Mouse (Mus musculus) heart, postnatal 0 days (tissue): ENCODE measurements around the gene Gm5868. TPM values are rescaled to one million over a fixed set of nuclear protein-coding genes. Genes with fewer than 3 reads are reported as not detected.

ENCODE experiments used
- ATAC-seq: fragments of 200-750 bp; cut with Nextera tagmentation; 2 replicates; pipeline ENCODE4 v1.8.0; 2017; ENCODE audit warnings: low read depth, moderate number of reproducible peaks, moderate library complexity; ENCODE audit not compliant: insufficient read depth
- DNase-seq: peaks from one replicate; pipeline ENCODE4 v3.0.0-alpha.2; 2016; ENCODE audit warnings: low spot score
- H3K27ac ChIP-seq: fragments of 300-500 bp; sonication (generic); 2 replicates; pipeline ENCODE4 v1.5.1; 2014; ENCODE audit warnings: low read depth, mild to moderate bottlenecking
- H3K27me3 ChIP-seq: fragments of 300-500 bp; sonication (generic); 2 replicates; pipeline ENCODE4 v1.6.1; 2014; ENCODE audit warnings: low read length, mixed read lengths; ENCODE audit not compliant: control insufficient read depth, insufficient read depth
- H3K36me3 ChIP-seq: fragments of 300-500 bp; sonication (generic); replicated peaks from 2 replicates; pipeline ENCODE4 v1.6.1; 2014; ENCODE audit warnings: low read length, mixed read lengths; ENCODE audit not compliant: control insufficient read depth, insufficient read depth
- H3K4me1 ChIP-seq: fragments of 300-500 bp; sonication (generic); 2 replicates; pipeline ENCODE4 v1.6.1; 2014; ENCODE audit warnings: antibody characterized with exemption; ENCODE audit not compliant: control insufficient read depth, insufficient read depth
- H3K4me2 ChIP-seq: fragments of 300-500 bp; sonication (generic); 2 replicates; pipeline ENCODE4 v1.6.1; 2014; ENCODE audit warnings: low read depth, mild to moderate bottlenecking, low read length, moderate library complexity
- H3K4me3 ChIP-seq: fragments of 300-500 bp; sonication (generic); 2 replicates; pipeline ENCODE4 v1.5.1; 2014; ENCODE audit warnings: low read depth, low read length
- H3K9ac ChIP-seq: fragments of 300-500 bp; sonication (generic); replicated peaks from 2 replicates; pipeline ENCODE4 v1.6.1; 2014; ENCODE audit warnings: low read depth, low read length, mixed read lengths
- H3K9me3 ChIP-seq: fragments of 300-500 bp; sonication (generic); replicated peaks from 2 replicates; pipeline ENCODE4 v1.6.1; 2016; ENCODE audit warnings: low read length; ENCODE audit not compliant: control insufficient read depth
- CTCF ChIP-seq: IDR thresholded peaks from 2 replicates; pipeline ENCODE4 v1.5.1; 2016; ENCODE audit warnings: antibody characterized with exemption, control low read depth, low read depth
- EP300 ChIP-seq: IDR thresholded peaks from 2 replicates; pipeline ENCODE4 v1.6.1; 2016; ENCODE audit warnings: antibody characterized with exemption, low read depth
- WGBS: fragments of 180-500 bp; shearing (Covaris S2); extraction: QIAGEN DNeasy Blood & Tissue Kit; methylation state at CpG from one replicate; pipeline ENCODE4 v1.1.7; 2014; 5-methylcytosine and 5-hydroxymethylcytosine counted together
- polyA plus RNA-seq: library from polyadenylated mRNA; unstranded; fragments of >200 nt; fragmentation: Nextera tagmentation; extraction: Ambion mirVana; gene quantifications from 2 replicates; pipeline ENCODE4 v1.2.1, GENCODE M21; 2015
- total RNA-seq: library from RNA; depleted of rRNA; stranded (reverse); fragments of >200 nt; gene quantifications from 2 replicates; pipeline ENCODE4 v1.2.3, GENCODE M21; 2014; ENCODE audit warnings: low replicate concordance; rRNA removed

Gm5868 gene
- total and polyA plus RNA-seq, 2 experiments from 2014 or later = not detected

DNA sequence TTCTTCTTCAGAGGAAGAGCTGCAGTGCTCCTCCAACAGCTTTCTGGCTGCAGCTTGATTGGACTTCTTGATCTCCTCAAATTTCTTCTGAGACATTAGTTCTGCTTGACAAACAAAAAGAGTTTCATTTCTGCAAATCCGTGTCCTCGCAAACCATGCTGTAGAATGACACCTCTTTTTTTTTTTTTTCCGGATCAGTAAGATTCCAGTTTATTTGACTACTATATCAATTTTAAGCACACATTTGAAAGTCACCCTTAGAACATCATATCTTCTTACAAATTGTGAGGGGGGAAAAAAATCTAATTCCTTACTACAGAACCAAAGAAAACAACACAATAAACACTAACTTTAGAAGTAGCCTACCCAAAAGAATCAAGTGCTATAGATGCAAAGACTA, 31.1 kb downstream of the Gm5868 start:
- no peak for TF ChIP-seq EP300
- no peak for TF ChIP-seq CTCF
- Histone ChIP-seq H3K9ac (no peak overlapping the region), H3K4me1 (peaks cover 10% of the 10 kb centered on the region; the same call in 1 of the 2 replicates), H3K27me3 (no peaks in the 10 kb centered on the region), H3K9me3 (no peaks in the 10 kb centered on the region), H3K4me2 (no peak overlapping the region), H3K4me3 (no peak overlapping the region), H3K27ac (no peak overlapping the region), H3K36me3 (peaks cover 22% of the 10 kb centered on the region)
- 94% methylated on average over 3 of the region's 3 CpGs for WGBS
- DNase-seq = no peak
- no peak for ATAC-seq

DNA sequence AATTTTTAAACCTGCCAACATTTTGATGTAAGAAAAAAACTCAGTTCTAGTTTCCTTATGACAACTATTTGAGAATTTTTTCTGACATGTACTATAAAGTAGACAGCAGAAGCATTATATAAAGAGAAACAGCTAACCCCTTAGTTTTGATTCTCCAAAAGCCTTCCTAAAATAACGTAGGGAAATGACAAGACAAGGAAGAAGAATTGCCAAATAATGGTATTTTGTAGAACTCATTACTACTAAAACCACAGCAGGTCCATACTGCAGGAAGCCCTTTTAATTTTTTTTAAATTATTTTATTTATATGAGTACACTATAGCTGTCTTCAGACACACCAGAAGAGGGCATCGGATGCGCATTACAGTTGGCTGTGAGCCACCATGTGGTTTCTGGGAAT, 36.1 kb downstream of the Gm5868 start:
- no peak overlapping the region for H3K4me2 ChIP-seq
- peaks cover 33% of the 10 kb centered on the region for H3K36me3 ChIP-seq
- no peak for DNase-seq
- H3K9ac ChIP-seq = no peak overlapping the region
- no peak overlapping the region for H3K27ac ChIP-seq
- no peaks in the 10 kb centered on the region for H3K27me3 ChIP-seq
- H3K9me3 ChIP-seq = no peaks in the 10 kb centered on the region
- no peaks in the 10 kb centered on the region for H3K4me1 ChIP-seq
- H3K4me3 ChIP-seq = no peak overlapping the region
- TF ChIP-seq CTCF = no peak
- no peak for TF ChIP-seq EP300
- no peak for ATAC-seq
- 87% methylated on average over 3 of the region's 3 CpGs for WGBS

Other genes with a start within 250 kb of the Gm5868 start
- 64.5 and 102 TPM in 2 replicates for gene Corin, start 83.1 kb downstream of the Gm5868 start, total RNA-seq
- 36.1 and 36.8 TPM in 2 replicates for gene Corin, start 83.1 kb downstream of the Gm5868 start, polyA plus RNA-seq
- 6.3 and 8.4 TPM in 2 replicates for gene Nfxl1, start 27.9 kb downstream of the Gm5868 start, total RNA-seq
- gene Nfxl1, start 27.9 kb downstream of the Gm5868 start, polyA plus RNA-seq = 4.3 and 4.9 TPM in 2 replicates
- not detected in 2 replicates for gene Zar1, start 6.3 kb downstream of the Gm5868 start, total RNA-seq
- not detected in 2 replicates for gene Zar1, start 6.3 kb downstream of the Gm5868 start, polyA plus RNA-seq
- gene Cnga1, start 56.7 kb upstream of the Gm5868 start, total RNA-seq = not detected in 2 replicates
- not detected in 2 replicates for gene Cnga1, start 56.7 kb upstream of the Gm5868 start, polyA plus RNA-seq
- gene Nipal1, start 60.2 kb upstream of the Gm5868 start, total RNA-seq = 0.46 TPM in 1 of 2 replicates, not detected in the other
- 0.08 TPM in 1 of 2 replicates, not detected in the other for gene Nipal1, start 60.2 kb upstream of the Gm5868 start, polyA plus RNA-seq
- gene Txk, start 165.2 kb upstream of the Gm5868 start, total RNA-seq = 0.19 TPM in 1 of 2 replicates, not detected in the other
- gene Txk, start 165.2 kb upstream of the Gm5868 start, polyA plus RNA-seq = 0.10 TPM in 1 of 2 replicates, not detected in the other